Mouse (Mus musculus) cortical plate, adult 2 months (tissue): ENCODE data around the gene Map3k13.

Source experiments
- CTCF ChIP-seq: fragments of 200-500 bp; IDR thresholded peaks from 2 replicates; pipeline ENCODE4 v1.5.1; 2011; ENCODE audit warnings: mild to moderate bottlenecking, control low read depth, low read length; ENCODE audit not compliant: insufficient read depth; ENCODE audit errors: extremely low read depth
- POLR2A ChIP-seq: fragments of 200-500 bp; IDR thresholded peaks from 2 replicates; pipeline ENCODE4 v1.6.1; 2011; ENCODE audit warnings: mild to moderate bottlenecking, low read length, control low read depth; ENCODE audit not compliant: insufficient read depth; ENCODE audit errors: extremely low read depth

- TF ChIP-seq POLR2A (no peak), CTCF (no peak)
Observed at GRCm38 (mm10) chr16:21815669-21816010, 21.5 kb downstream of the Map3k13 start.
